Mouse (Mus musculus) CH12.LX (cell line): ENCODE results near the gene Mtfr1l. TPM values are rescaled to one million over a fixed set of nuclear protein-coding genes. Genes with fewer than 3 reads are reported as not detected.

Experiments
- DNase-seq: peaks from one replicate; pipeline ENCODE4 v3.0.0-alpha.2; 2013; ENCODE audit errors: extremely low read depth
- H3K27ac ChIP-seq: 2 replicates; pipeline ENCODE4 v1.5.1; 2012; ENCODE audit warnings: low read depth, mild to moderate bottlenecking, control low read depth, moderate library complexity; ENCODE audit not compliant: insufficient read depth
- H3K27me3 ChIP-seq: replicated peaks from 2 replicates; pipeline ENCODE3; 2012; ENCODE audit warnings: inconsistent platforms
- H3K36me3 ChIP-seq, 2 experiments: replicated peaks in 1 of 2; 2 replicates each; pipeline versions ENCODE3 to v1.6.1; 2012; ENCODE audit warnings: inconsistent platforms in 1 of 2, low read length in 1 of 2, mild to moderate bottlenecking in 1 of 2, mixed read lengths in 1 of 2, moderate library complexity in 1 of 2; ENCODE audit not compliant: control insufficient read depth in 1 of 2, insufficient read depth in 1 of 2
- H3K4me1 ChIP-seq, 2 experiments: 2 replicates each; pipeline ENCODE4 v1.6.1; 2012; ENCODE audit warnings: inconsistent platforms in 1 of 2, moderate library complexity in 1 of 2; ENCODE audit not compliant: insufficient read depth in 2 of 2, control insufficient read depth in 1 of 2
- H3K4me2 ChIP-seq: 2 replicates; pipeline ENCODE4 v1.6.1; 2012; ENCODE audit warnings: low read depth, mild to moderate bottlenecking, control low read depth; ENCODE audit not compliant: poor library complexity, insufficient read depth, severe bottlenecking
- H3K4me3 ChIP-seq, 3 experiments: fragments of 150-350 bp in 1 of 3; sonication (generic) in 1 of 3; replicated peaks in 1 of 3; 2 replicates each; pipeline versions ENCODE3 to v1.5.1; 2011 to 2012; ENCODE audit warnings: low read depth in 2 of 3, low read length in 2 of 3, mild to moderate bottlenecking in 2 of 3, moderate library complexity in 2 of 3, control low read depth in 1 of 3, improper control_type of control experiment in 1 of 3, inconsistent platforms in 1 of 3, mixed read lengths in 1 of 3; ENCODE audit not compliant: poor library complexity in 1 of 3
- H3K79me2 ChIP-seq: replicated peaks from 2 replicates; pipeline ENCODE4 v1.6.1; 2012; ENCODE audit warnings: mild to moderate bottlenecking, moderate library complexity; ENCODE audit not compliant: control insufficient read depth, poor library complexity, insufficient read depth, severe bottlenecking; ENCODE audit errors: extremely low read depth
- H3K9ac ChIP-seq: 2 replicates; pipeline ENCODE4 v1.6.1; 2012; ENCODE audit warnings: low read depth, mild to moderate bottlenecking, control low read depth, moderate library complexity; ENCODE audit not compliant: insufficient read depth
- H3K9me3 ChIP-seq: replicated peaks from 2 replicates; pipeline ENCODE3; 2012; ENCODE audit warnings: low read length, inconsistent platforms, mixed read lengths
- BHLHE40 ChIP-seq: IDR thresholded peaks from 2 replicates; pipeline ENCODE4 v1.6.1; 2011; ENCODE audit warnings: mild to moderate bottlenecking, low read depth, low read length, improper control_type of control experiment
- CHD1 ChIP-seq: IDR thresholded peaks from 2 replicates; pipeline ENCODE4 v1.6.1; 2012; ENCODE audit warnings: low read depth, low read length, improper control_type of control experiment, inconsistent platforms
- CTCF ChIP-seq, 2 experiments: IDR thresholded peaks in 1 of 2; conservative IDR thresholded peaks in 1 of 2; 2 replicates each; pipeline ENCODE4 v1.5.1; 2011 to 2012; ENCODE audit warnings: low read depth in 2 of 2, low read length in 2 of 2, improper control_type of control experiment in 1 of 2, inconsistent platforms in 1 of 2, mild to moderate bottlenecking in 1 of 2, moderate library complexity in 1 of 2
- EP300 ChIP-seq: IDR thresholded peaks from 2 replicates; pipeline ENCODE4 v1.6.1; 2011; ENCODE audit warnings: low read length, improper control_type of control experiment
- GABPA ChIP-seq: IDR thresholded peaks from 2 replicates; pipeline ENCODE4 v1.6.1; 2012; ENCODE audit warnings: low read depth, low read length, improper control_type of control experiment, inconsistent platforms; ENCODE audit not compliant: insufficient replicate concordance
- HCFC1 ChIP-seq: IDR thresholded peaks from 2 replicates; pipeline ENCODE4 v1.6.1; 2012; ENCODE audit warnings: low read depth, mild to moderate bottlenecking, inconsistent platforms, low read length, improper control_type of control experiment
- IRF4 ChIP-seq: IDR thresholded peaks from 2 replicates; pipeline ENCODE4 v1.6.1; 2014; ENCODE audit warnings: low read depth, mild to moderate bottlenecking, inconsistent platforms, low read length, improper control_type of control experiment
- JUN ChIP-seq: IDR thresholded peaks from 2 replicates; pipeline ENCODE4 v1.6.1; 2011; ENCODE audit warnings: low read depth, mild to moderate bottlenecking, low read length, improper control_type of control experiment, moderate library complexity; ENCODE audit not compliant: insufficient read depth
- JUND ChIP-seq: conservative IDR thresholded peaks from 2 replicates; pipeline ENCODE4 v1.6.1; 2011; ENCODE audit warnings: low read depth, low read length, improper control_type of control experiment
- MAFK ChIP-seq: IDR thresholded peaks from 2 replicates; pipeline ENCODE4 v1.6.1; 2011; ENCODE audit warnings: low read length, improper control_type of control experiment; ENCODE audit not compliant: insufficient replicate concordance
- MAX ChIP-seq: IDR thresholded peaks from 2 replicates; pipeline ENCODE4 v1.6.1; 2011; ENCODE audit warnings: low read length, improper control_type of control experiment
- MEF2A ChIP-seq: IDR thresholded peaks from 2 replicates; pipeline ENCODE4 v1.6.1; 2014; ENCODE audit warnings: low read depth, mild to moderate bottlenecking, inconsistent platforms, low read length, improper control_type of control experiment, borderline replicate concordance
- MXI1 ChIP-seq: IDR thresholded peaks from 2 replicates; pipeline ENCODE4 v1.6.1; 2011; ENCODE audit warnings: mild to moderate bottlenecking, low read depth, low read length, improper control_type of control experiment
- MYC ChIP-seq: IDR thresholded peaks from 2 replicates; pipeline ENCODE4 v1.6.1; 2011; ENCODE audit warnings: low read depth, mild to moderate bottlenecking, improper control_type of control experiment, low read length
- PAX5 ChIP-seq: IDR thresholded peaks from 2 replicates; pipeline ENCODE4 v1.6.1; 2012; ENCODE audit warnings: low read length, inconsistent platforms, mixed read lengths
- POLR2A ChIP-seq: IDR thresholded peaks from 2 replicates; pipeline ENCODE4 v1.6.1; 2011; ENCODE audit warnings: low read depth, mild to moderate bottlenecking, improper control_type of control experiment, low read length
- POLR2AphosphoS2 ChIP-seq: IDR thresholded peaks from 2 replicates; pipeline ENCODE4 v1.6.1; 2011; ENCODE audit warnings: low read depth, low read length, improper control_type of control experiment
- RAD21 ChIP-seq: IDR thresholded peaks from 2 replicates; pipeline ENCODE4 v1.6.1; 2011; ENCODE audit warnings: low read depth, mild to moderate bottlenecking, low read length, improper control_type of control experiment, moderate library complexity
- SIN3A ChIP-seq: IDR thresholded peaks from 2 replicates; pipeline ENCODE4 v1.6.1; 2012; ENCODE audit warnings: low read length, improper control_type of control experiment, inconsistent platforms
- TBP ChIP-seq: conservative IDR thresholded peaks from 2 replicates; pipeline ENCODE4 v1.6.1; 2011; ENCODE audit warnings: low read depth, low read length, improper control_type of control experiment
- USF1 ChIP-seq: IDR thresholded peaks from 2 replicates; pipeline ENCODE4 v1.6.1; 2014; ENCODE audit warnings: low read depth, mild to moderate bottlenecking, inconsistent platforms, low read length, improper control_type of control experiment
- ZKSCAN1 ChIP-seq: IDR thresholded peaks from 2 replicates; pipeline ENCODE4 v1.6.1; 2012; ENCODE audit warnings: low read depth, inconsistent platforms, low read length, improper control_type of control experiment, borderline replicate concordance
- ZMIZ1 ChIP-seq: IDR thresholded peaks from 2 replicates; pipeline ENCODE4 v1.6.1; 2012; ENCODE audit warnings: low read depth, mild to moderate bottlenecking, inconsistent platforms, low read length, improper control_type of control experiment
- ZNF384 ChIP-seq: IDR thresholded peaks from 2 replicates; pipeline ENCODE4 v1.6.1; 2012; ENCODE audit warnings: low read depth, low read length, improper control_type of control experiment, inconsistent platforms
- dilution Hi-C: fragments of 300-500 bp; cut with MboI; formaldehyde crosslinking; loops from 2 replicates; pipeline ENCODE4 v1.14.3; 2020; ENCODE audit warnings: low sequenced_read_pairs; ENCODE audit not compliant: extremely low pct_unique_long_range_greater_than_20kb, extremely low pct_ligation_motif_present
- in situ Hi-C: fragments of 300-500 bp; cut with MboI; formaldehyde crosslinking; loops from 3 replicates; pipeline ENCODE4 v1.14.3; 2019; ENCODE audit warnings: low sequenced_read_pairs, low pct_ligation_motif_present, low pct_unique_long_range_greater_than_20kb, mixed read lengths
- polyA plus RNA-seq: library from polyadenylated mRNA; unstranded; fragments of >175 nt; gene quantifications from 2 replicates; pipeline ENCODE4 v1.2.1, GENCODE M21; 2012; ENCODE audit warnings: low read depth; ENCODE audit not compliant: insufficient read length
- total RNA-seq, 2 experiments: library from RNA; depleted of rRNA; stranded (reverse); fragments of 300-350 nt in 1 of 2; fragments of >200 nt in 1 of 2; gene quantifications; 2 replicates each; pipeline ENCODE4 v1.2.3; 2012 to 2014

Mtfr1l gene
- total and polyA plus RNA-seq, 3 experiments = 16.2 to 36.5 (median 34.0) TPM

- TF ChIP-seq MAFK (no peak), GABPA (no peak), CHD1 (no peak), TBP (no peak), ZMIZ1 (no peak), IRF4 (peak; percentile 76), POLR2A (no peak), MYC (peak; percentile 34; the same call in 1 of the 2 replicates), ZNF384 (0 out of 2 replicates have a peak, but pooled peaks have one; percentile 9), ZKSCAN1 (no peak), BHLHE40 (peak; percentile 36; the same call in 1 of the 2 replicates), JUND (no peak), PAX5 (no peak), SIN3A (0 out of 2 replicates have a peak, but pooled peaks have one; percentile 39), RAD21 (peak; percentile 91), MEF2A (peak; percentile 38; the same call in 1 of the 2 replicates), POLR2AphosphoS2 (no peak), MAX (peak; percentile 49; the same call in 1 of the 2 replicates), CTCF (conservative IDR thresholded peaks at IDR 0.05 in 1 of 2, IDR thresholded peaks at IDR 0.05 in 1 of 2; ENCODE audit: low read depth in 2 of 2, low read length in 2 of 2) (peak; percentile 73 to 100)
Observed at GRCm38 (mm10) chr4:134478031-134478430, 57.2 kb downstream of the Mtfr1l start (continued).

GRCm38 (mm10) chr4:134476899-134477298 is 58.3 kb downstream of the Mtfr1l start:
- in situ Hi-C loops (loop anchor here (5.0 to 25.0 kb wide), 2 partner anchors 80 to 215 kb away; partner anchors contain the start of genes Grrp1 and Pafah2), dilution Hi-C loops (no loop called here)
- no peak overlapping the region for H3K9ac ChIP-seq
- H3K9me3 ChIP-seq = no peaks in the 10 kb centered on the region
- peaks cover 5 to 15% of the 10 kb centered on the region in 2 experiments; a peak in 3 of 4 replicates for H3K4me1 ChIP-seq
- peaks cover 2 to 9% of the 10 kb centered on the region in 2 experiments for H3K36me3 ChIP-seq
- no peak overlapping the region for H3K27ac ChIP-seq
- H3K4me2 ChIP-seq = no peak overlapping the region
- no peak overlapping the region for H3K4me3 ChIP-seq
- TF ChIP-seq USF1 = no peak
- no peak for TF ChIP-seq MXI1
- no peak for TF ChIP-seq ZNF384
- TF ChIP-seq CHD1 = no peak
- no peak for TF ChIP-seq BHLHE40
- TF ChIP-seq CTCF (conservative IDR thresholded peaks at IDR 0.05 in 1 of 2, IDR thresholded peaks at IDR 0.05 in 1 of 2; ENCODE audit: low read depth in 2 of 2, low read length in 2 of 2) = no peak
- TF ChIP-seq IRF4 = no peak
- no peak for TF ChIP-seq EP300
- TF ChIP-seq HCFC1 = no peak
- TF ChIP-seq MYC = no peak
- no peak for TF ChIP-seq JUN
- no peak for TF ChIP-seq PAX5
- TF ChIP-seq ZKSCAN1 = no peak
- TF ChIP-seq MAFK = no peak
- H3K79me2 ChIP-seq = no peaks in the 10 kb centered on the region
- no peak for DNase-seq
- peaks cover 23% of the 10 kb centered on the region for H3K27me3 ChIP-seq

Other genes starting within 250 kb of the Mtfr1l start
- gene Pdik1l, start 247.5 kb downstream of the Mtfr1l start, total RNA-seq (2012; rRNA removed) = 14.6 and 16.1 TPM in 2 replicates
- gene Pdik1l, start 247.5 kb downstream of the Mtfr1l start, total RNA-seq (2014; rRNA removed) = 13.7 and 14.8 TPM in 2 replicates
- gene Pdik1l, start 247.5 kb downstream of the Mtfr1l start, polyA plus RNA-seq = 12.1 and 15.6 TPM in 2 replicates
- 0.25 TPM in 1 of 2 replicates, not detected in the other for gene Trim63, start 220.3 kb downstream of the Mtfr1l start, total RNA-seq (2012; rRNA removed)
- 0.16 TPM in 1 of 2 replicates, not detected in the other for gene Trim63, start 220.3 kb downstream of the Mtfr1l start, total RNA-seq (2014; rRNA removed)
- 0.38 and 0.49 TPM in 2 replicates for gene Trim63, start 220.3 kb downstream of the Mtfr1l start, polyA plus RNA-seq
- 8.9 and 9.7 TPM in 2 replicates for gene Slc30a2, start 192.2 kb downstream of the Mtfr1l start, total RNA-seq (2012; rRNA removed)
- 4.5 and 5.1 TPM in 2 replicates for gene Slc30a2, start 192.2 kb downstream of the Mtfr1l start, total RNA-seq (2014; rRNA removed)
- 22.4 and 23.6 TPM in 2 replicates for gene Slc30a2, start 192.2 kb downstream of the Mtfr1l start, polyA plus RNA-seq
- 1.0 and 4.5 TPM in 2 replicates for gene Extl1, start 151.5 kb downstream of the Mtfr1l start, total RNA-seq (2012; rRNA removed)
- 0.36 and 0.54 TPM in 2 replicates for gene Extl1, start 151.5 kb downstream of the Mtfr1l start, total RNA-seq (2014; rRNA removed)
- 1.6 TPM in 2 replicates for gene Extl1, start 151.5 kb downstream of the Mtfr1l start, polyA plus RNA-seq
- 10.5 and 10.7 TPM in 2 replicates for gene Pafah2, start 139.1 kb downstream of the Mtfr1l start, total RNA-seq (2012; rRNA removed)
- gene Pafah2, start 139.1 kb downstream of the Mtfr1l start, total RNA-seq (2014; rRNA removed) = 8.9 and 10.6 TPM in 2 replicates
- gene Pafah2, start 139.1 kb downstream of the Mtfr1l start, polyA plus RNA-seq = 9.1 and 10.4 TPM in 2 replicates
- gene Stmn1, start 67.1 kb downstream of the Mtfr1l start, total RNA-seq (2012; rRNA removed) = 39.4 and 48.0 TPM in 2 replicates
- gene Stmn1, start 67.1 kb downstream of the Mtfr1l start, total RNA-seq (2014; rRNA removed) = 31.2 and 33.6 TPM in 2 replicates
- gene Stmn1, start 67.1 kb downstream of the Mtfr1l start, polyA plus RNA-seq = 34.7 and 38.3 TPM in 2 replicates
- 1.3 and 2.7 TPM in 2 replicates for gene Paqr7, start 38.7 kb downstream of the Mtfr1l start, total RNA-seq (2012; rRNA removed)
- gene Paqr7, start 38.7 kb downstream of the Mtfr1l start, total RNA-seq (2014; rRNA removed) = 0.43 and 0.55 TPM in 2 replicates
- gene Paqr7, start 38.7 kb downstream of the Mtfr1l start, polyA plus RNA-seq = 0.74 and 0.89 TPM in 2 replicates
- 11.7 and 14.1 TPM in 2 replicates for gene Aunip, start 24.4 kb downstream of the Mtfr1l start, total RNA-seq (2012; rRNA removed)
- gene Aunip, start 24.4 kb downstream of the Mtfr1l start, total RNA-seq (2014; rRNA removed) = 11.5 and 14.4 TPM in 2 replicates
- 14.9 and 17.0 TPM in 2 replicates for gene Aunip, start 24.4 kb downstream of the Mtfr1l start, polyA plus RNA-seq
- 0.38 and 0.64 TPM in 2 replicates for gene Selenon, start 16.8 kb upstream of the Mtfr1l start, total RNA-seq (2012; rRNA removed)
- gene Selenon, start 16.8 kb upstream of the Mtfr1l start, total RNA-seq (2014; rRNA removed) = 0.24 and 0.27 TPM in 2 replicates
- gene Selenon, start 16.8 kb upstream of the Mtfr1l start, polyA plus RNA-seq = 0.65 and 1.0 TPM in 2 replicates
- 0.04 TPM in 2 replicates for gene Man1c1, start 168.9 kb upstream of the Mtfr1l start, total RNA-seq (2012; rRNA removed)
- gene Man1c1, start 168.9 kb upstream of the Mtfr1l start, total RNA-seq (2014; rRNA removed) = 0.09 and 0.20 TPM in 2 replicates
- gene Man1c1, start 168.9 kb upstream of the Mtfr1l start, polyA plus RNA-seq = 0.42 and 0.44 TPM in 2 replicates
- gene Ldlrap1, start 232.6 kb upstream of the Mtfr1l start, total RNA-seq (2012; rRNA removed) = 2.2 and 2.4 TPM in 2 replicates
- gene Ldlrap1, start 232.6 kb upstream of the Mtfr1l start, total RNA-seq (2014; rRNA removed) = 1.1 and 1.4 TPM in 2 replicates
- 2.2 and 3.7 TPM in 2 replicates for gene Ldlrap1, start 232.6 kb upstream of the Mtfr1l start, polyA plus RNA-seq